Mouse (Mus musculus) MEL (cell line): Measurements from ENCODE around the gene Pdcd4. TPM values are rescaled to one million over a fixed set of nuclear protein-coding genes. Genes with fewer than 3 reads are reported as not detected.
"Not testable (repeated sequence)": the region's sequence is repeated elsewhere in the genome, so short reads cannot be mapped to it uniquely, and the experiment has no call there.

Experiments
- DNase-seq: peaks from one replicate; pipeline ENCODE4 v3.0.0; 2011; ENCODE audit warnings: low read depth, low spot score
- H3K27ac ChIP-seq: 2 replicates; pipeline ENCODE4 v1.5.1; 2012; ENCODE audit warnings: low read depth, mild to moderate bottlenecking, control low read depth, low read length, moderate library complexity; ENCODE audit not compliant: control insufficient read depth
- H3K27me3 ChIP-seq, 2 experiments: fragments of 150-350 bp in 1 of 2; sonication (generic) in 1 of 2; 2 replicates each; pipeline ENCODE4 v1.6.1; 2012; ENCODE audit warnings: low read length in 2 of 2, mild to moderate bottlenecking in 2 of 2, improper control_type of control experiment in 1 of 2, moderate library complexity in 1 of 2; ENCODE audit not compliant: insufficient read depth in 2 of 2, control insufficient read depth in 1 of 2
- H3K36me3 ChIP-seq, 2 experiments: 2 replicates each; pipeline ENCODE4 v1.6.1; 2012 to 2014; ENCODE audit warnings: low read length in 2 of 2, improper control_type of control experiment in 1 of 2, inconsistent platforms in 1 of 2, mild to moderate bottlenecking in 1 of 2; ENCODE audit not compliant: insufficient read depth in 2 of 2, control insufficient read depth in 1 of 2
- H3K4me1 ChIP-seq, 2 experiments: fragments of 150-350 bp in 1 of 2; sonication (generic) in 1 of 2; 2 replicates each; pipeline ENCODE4 v1.6.1; 2012; ENCODE audit warnings: low read length in 2 of 2, improper control_type of control experiment in 1 of 2, mild to moderate bottlenecking in 1 of 2; ENCODE audit not compliant: insufficient read depth in 2 of 2, control insufficient read depth in 1 of 2
- H3K4me3 ChIP-seq, 2 experiments: fragments of 150-350 bp in 1 of 2; sonication (generic) in 1 of 2; 2 replicates each; pipeline ENCODE4 v1.5.1; 2012; ENCODE audit warnings: low read depth in 2 of 2, low read length in 2 of 2, mild to moderate bottlenecking in 2 of 2, moderate library complexity in 2 of 2, control low read depth in 1 of 2, improper control_type of control experiment in 1 of 2; ENCODE audit not compliant: control insufficient read depth in 1 of 2, insufficient read depth in 1 of 2
- H3K79me2 ChIP-seq: 2 replicates; pipeline ENCODE4 v1.6.1; 2012; ENCODE audit warnings: mild to moderate bottlenecking, low read length, moderate library complexity; ENCODE audit not compliant: control insufficient read depth, poor library complexity, insufficient read depth
- H3K9ac ChIP-seq: 2 replicates; pipeline ENCODE4 v1.6.1; 2012; ENCODE audit warnings: low read depth, mild to moderate bottlenecking, control low read depth, low read length, moderate library complexity; ENCODE audit not compliant: control insufficient read depth, poor library complexity, severe bottlenecking
- H3K9me3 ChIP-seq: fragments of 150-350 bp; sonication (generic); replicated peaks from 2 replicates; pipeline ENCODE4 v1.6.1; 2012; ENCODE audit warnings: mild to moderate bottlenecking, low read length, improper control_type of control experiment, moderate library complexity; ENCODE audit not compliant: insufficient read depth
- EP300 ChIP-seq, 2 experiments: IDR thresholded peaks; 2 replicates each; pipeline ENCODE4 v1.6.1; 2011; ENCODE audit warnings: improper control_type of control experiment in 2 of 2, low read length in 2 of 2, low read depth in 1 of 2, mild to moderate bottlenecking in 1 of 2
- ETS1 ChIP-seq: IDR thresholded peaks from 2 replicates; pipeline ENCODE4 v1.6.1; 2012; ENCODE audit warnings: low read depth, mild to moderate bottlenecking, inconsistent platforms, low read length, improper control_type of control experiment, moderate library complexity
- GABPA ChIP-seq: IDR thresholded peaks from 2 replicates; pipeline ENCODE4 v1.6.1; 2012; ENCODE audit warnings: low read depth, mild to moderate bottlenecking, inconsistent platforms, low read length, improper control_type of control experiment, moderate library complexity
- HCFC1 ChIP-seq: IDR thresholded peaks from 2 replicates; pipeline ENCODE4 v1.6.1; 2012; ENCODE audit warnings: low read depth, mild to moderate bottlenecking, inconsistent platforms, low read length, improper control_type of control experiment, moderate library complexity
- KAT2A ChIP-seq: conservative IDR thresholded peaks from 2 replicates; pipeline ENCODE4 v1.6.1; 2012; ENCODE audit warnings: low read depth, low read length, improper control_type of control experiment, inconsistent platforms
- MAX ChIP-seq: IDR thresholded peaks from 2 replicates; pipeline ENCODE4 v1.6.1; 2011; ENCODE audit warnings: low read length, improper control_type of control experiment
- MXI1 ChIP-seq: IDR thresholded peaks from 2 replicates; pipeline ENCODE4 v1.6.1; 2011; ENCODE audit warnings: mild to moderate bottlenecking, low read depth, low read length, improper control_type of control experiment
- MYB ChIP-seq: IDR thresholded peaks from 2 replicates; pipeline ENCODE4 v1.6.1; 2011; ENCODE audit warnings: mild to moderate bottlenecking, low read depth, low read length, improper control_type of control experiment
- NELFE ChIP-seq: IDR thresholded peaks from 2 replicates; pipeline ENCODE4 v1.6.1; 2011; ENCODE audit warnings: low read depth, low read length, improper control_type of control experiment
- POLR2AphosphoS5 ChIP-seq: IDR thresholded peaks from 2 replicates; pipeline ENCODE4 v1.6.1; 2012; ENCODE audit warnings: low read depth, borderline replicate concordance, mild to moderate bottlenecking, inconsistent platforms, low read length, moderate library complexity, mixed read lengths
- TCF12 ChIP-seq: IDR thresholded peaks from 2 replicates; pipeline ENCODE4 v1.6.1; 2014; ENCODE audit warnings: low read depth, mild to moderate bottlenecking, inconsistent platforms, low read length, improper control_type of control experiment, moderate library complexity
- UBTF ChIP-seq: IDR thresholded peaks from 2 replicates; pipeline ENCODE4 v1.6.1; 2012; ENCODE audit warnings: low read depth, mild to moderate bottlenecking, inconsistent platforms, low read length, improper control_type of control experiment, moderate library complexity, borderline replicate concordance; ENCODE audit not compliant: insufficient read depth
- USF1 ChIP-seq: IDR thresholded peaks from 2 replicates; pipeline ENCODE4 v1.6.1; 2014; ENCODE audit warnings: low read depth, mild to moderate bottlenecking, inconsistent platforms, low read length, improper control_type of control experiment, moderate library complexity
- polyA plus RNA-seq, 2 experiments: library from polyadenylated mRNA; stranded (reverse) in 1 of 2; unstranded in 1 of 2; fragments of >175 nt in 1 of 2; fragments of >200 nt in 1 of 2; gene quantifications; 2 replicates each; pipeline versions ENCODE4 v1.2.1 to v1.2.4; 2012; ENCODE audit warnings: low replicate concordance in 2 of 2, low read depth in 1 of 2; ENCODE audit not compliant: insufficient read length in 2 of 2, insufficient read depth in 1 of 2, missing spikeins in 1 of 2
- total RNA-seq: library from RNA; depleted of rRNA; stranded (reverse); fragments of 300-350 nt; gene quantifications from 2 replicates; pipeline ENCODE4 v1.2.3, GENCODE M21; 2012

Gene Pdcd4
- total and polyA plus RNA-seq, 3 experiments, result 30.0 to 37.6 TPM; not detected in 1

DNA sequence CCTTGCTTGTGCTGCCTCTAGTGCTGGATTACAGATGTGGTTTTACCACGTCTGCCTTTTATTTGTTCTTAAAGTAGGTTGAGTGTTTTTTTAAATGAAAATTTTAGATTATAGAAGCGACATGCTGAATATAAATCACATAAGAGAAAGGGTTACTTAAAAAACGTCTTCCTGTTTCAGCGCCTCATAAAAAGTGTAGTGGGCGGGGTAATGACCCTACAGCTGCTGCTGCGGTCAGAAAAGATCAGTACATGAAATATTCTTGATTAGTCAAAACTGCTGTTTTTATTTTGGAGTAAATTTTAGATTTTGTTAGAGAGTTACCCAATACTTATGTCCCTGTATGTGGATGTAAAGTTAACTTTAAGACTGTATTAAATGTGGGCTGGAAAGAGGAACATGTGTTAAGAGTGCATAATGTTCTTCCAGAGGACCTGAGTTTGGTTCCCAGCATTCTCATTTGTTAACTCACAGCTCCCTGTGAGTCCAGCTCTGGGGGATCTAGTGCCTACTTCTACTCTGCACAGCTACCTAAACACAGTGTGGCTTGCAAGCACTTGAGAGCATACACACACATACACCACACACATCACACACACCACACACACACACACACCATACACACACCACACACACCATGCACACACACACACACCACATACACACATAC lies 14.1 kb downstream of the Pdcd4 start (continued):
- TF ChIP-seq NELFE (no peak), TCF12 (0 out of 2 replicates have a peak, but pooled peaks have one; percentile 18), MAX (peak; percentile 42; the same call in 1 of the 2 replicates), EP300 (IDR thresholded peaks at IDR 0.05; ENCODE audit: low read depth in 1 of 2, low read length in 2 of 2) (peak; percentile 31 to 58; a peak in 2 of 4 replicates), ETS1 (peak; percentile 94), MXI1 (0 out of 2 replicates have a peak, but pooled peaks have one; percentile 69), UBTF (no peak), HCFC1 (no peak), USF1 (no peak), MYB (no peak), KAT2A (no peak)

GRCm38 (mm10) chr19:53906703-53907070 lies 14.7 kb downstream of the Pdcd4 start:
- peaks cover 13 to 16% of the 10 kb centered on the region in 2 experiments for H3K4me1 ChIP-seq
- H3K27me3 ChIP-seq, H3K4me3 ChIP-seq: not testable (repeated sequence)

GRCm38 (mm10) chr19:53914950-53915349 lies 22.9 kb downstream of the Pdcd4 start:
- Histone ChIP-seq H3K27ac (no peak overlapping the region), H3K4me3 (no peak overlapping the region), H3K36me3 (peaks cover 0 to 11% of the 10 kb centered on the region in 2 experiments; a peak in 2 of 4 replicates), H3K4me1 (no peaks in the 10 kb centered on the region), H3K27me3 (no peaks in the 10 kb centered on the region), H3K79me2 (no peaks in the 10 kb centered on the region), H3K9me3 (no peaks in the 10 kb centered on the region), H3K9ac (no peak overlapping the region)
- no peak for DNase-seq
- no peak for TF ChIP-seq GABPA
- TF ChIP-seq HCFC1, result no peak

More at GRCm38 (mm10) chr19:53906703-53907070, 14.7 kb downstream of the Pdcd4 start:
- peaks cover 11 to 14% of the 10 kb centered on the region in 2 experiments for H3K36me3 ChIP-seq
- TF ChIP-seq POLR2AphosphoS5, result peak; percentile 97; the same call in 1 of the 2 replicates
- TF ChIP-seq, all 39 proteins: peak for 1; not testable (repeated sequence) for 38
- not testable (repeated sequence) for H3K9ac ChIP-seq, H3K27ac ChIP-seq, H3K9me3 ChIP-seq, DNase-seq
- peaks cover 12% of the 10 kb centered on the region for H3K79me2 ChIP-seq
